Mouse (Mus musculus) left cerebral cortex, adult 11 months (tissue): ENCODE measurements around the gene Srpk3.
"Not testable (repeated sequence)": the region's sequence is repeated elsewhere in the genome, so short reads cannot be mapped to it uniquely, and the experiment has no call there.

ENCODE experiments used
- DNase-seq: peaks from one replicate; pipeline ENCODE4 v3.0.0; 2022; ENCODE audit warnings: low spot score

The Srpk3 gene

DNA sequence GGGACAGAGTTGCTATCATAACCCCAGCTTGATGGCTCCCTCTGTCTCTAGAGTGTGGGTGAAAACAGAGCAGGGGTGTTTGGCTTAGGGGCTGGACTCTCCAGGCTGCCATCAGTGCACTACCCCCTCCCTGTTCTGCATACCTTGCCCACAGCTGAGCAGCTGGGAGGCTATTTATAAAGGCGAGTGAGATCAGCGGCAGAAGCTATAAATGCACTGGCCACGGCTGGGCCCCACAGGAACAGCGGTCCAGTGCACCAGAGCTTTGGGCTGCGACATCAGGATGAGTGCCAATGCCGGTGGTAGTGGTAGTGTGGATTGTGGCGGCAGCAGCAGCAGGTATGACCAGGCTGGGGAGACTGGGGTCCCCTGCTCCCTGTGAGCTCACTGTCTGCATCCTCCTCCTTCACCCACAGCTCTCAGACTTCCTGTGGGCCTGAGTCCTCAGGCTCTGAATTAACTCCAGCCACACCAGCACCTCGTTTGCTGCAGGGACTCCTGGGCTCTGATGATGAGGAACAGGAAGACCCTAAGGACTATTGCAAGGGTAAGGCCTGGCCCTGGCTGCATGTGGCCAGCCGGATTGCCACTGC is at the start of gene Srpk3:
Gene Srpk3 (plus strand): TSS at position 238 of the 593 bp plus-strand sequence.
- no peak for DNase-seq

DNA sequence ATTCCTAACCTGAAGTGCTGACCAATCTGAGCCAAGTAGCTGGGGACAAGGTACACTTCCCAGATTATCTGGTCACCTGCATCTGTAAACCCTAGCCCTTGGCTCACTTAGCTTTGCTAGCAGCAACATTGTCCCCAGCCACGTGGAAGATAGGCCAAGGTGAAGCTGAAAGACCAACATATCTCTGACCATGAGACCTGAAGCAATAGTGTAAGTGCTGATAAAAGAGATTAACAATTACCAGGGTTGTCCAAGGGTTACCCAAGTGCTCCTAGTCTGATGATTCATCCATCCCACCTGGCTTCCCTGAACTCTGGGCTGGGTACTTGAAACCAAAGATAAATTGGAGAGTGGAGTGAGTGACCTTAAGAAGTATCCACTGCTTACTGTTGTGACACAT is 43.3 kb upstream of the Srpk3 start:
- no peak for DNase-seq

GRCm38 (mm10) chrX:73738155-73738554 is 36.0 kb upstream of the Srpk3 start:
- DNase-seq, result no peak

DNA sequence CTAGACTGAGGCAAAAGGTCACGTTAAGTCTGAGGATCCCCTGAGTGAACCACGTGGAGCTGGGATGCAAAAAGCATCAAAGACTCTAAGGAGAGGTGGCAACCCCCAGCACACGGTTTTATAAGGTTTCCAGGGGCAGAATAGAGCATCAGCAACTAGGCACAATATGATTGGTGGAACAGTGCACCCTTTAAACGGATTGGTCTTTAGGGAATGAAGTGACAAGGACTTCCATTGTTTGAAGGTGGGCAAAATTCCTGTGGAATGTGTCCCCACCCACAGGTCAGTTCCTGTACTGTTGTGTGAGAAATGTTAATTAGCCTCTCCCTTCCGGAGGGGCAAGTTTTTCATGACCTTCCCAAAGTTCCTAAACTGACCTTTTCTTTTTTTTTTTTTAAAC is 35.1 kb upstream of the Srpk3 start:
- no peak for DNase-seq

- not testable (repeated sequence) for DNase-seq
Measured at GRCm38 (mm10) chrX:73739841-73740240, 34.4 kb upstream of the Srpk3 start.

DNA sequence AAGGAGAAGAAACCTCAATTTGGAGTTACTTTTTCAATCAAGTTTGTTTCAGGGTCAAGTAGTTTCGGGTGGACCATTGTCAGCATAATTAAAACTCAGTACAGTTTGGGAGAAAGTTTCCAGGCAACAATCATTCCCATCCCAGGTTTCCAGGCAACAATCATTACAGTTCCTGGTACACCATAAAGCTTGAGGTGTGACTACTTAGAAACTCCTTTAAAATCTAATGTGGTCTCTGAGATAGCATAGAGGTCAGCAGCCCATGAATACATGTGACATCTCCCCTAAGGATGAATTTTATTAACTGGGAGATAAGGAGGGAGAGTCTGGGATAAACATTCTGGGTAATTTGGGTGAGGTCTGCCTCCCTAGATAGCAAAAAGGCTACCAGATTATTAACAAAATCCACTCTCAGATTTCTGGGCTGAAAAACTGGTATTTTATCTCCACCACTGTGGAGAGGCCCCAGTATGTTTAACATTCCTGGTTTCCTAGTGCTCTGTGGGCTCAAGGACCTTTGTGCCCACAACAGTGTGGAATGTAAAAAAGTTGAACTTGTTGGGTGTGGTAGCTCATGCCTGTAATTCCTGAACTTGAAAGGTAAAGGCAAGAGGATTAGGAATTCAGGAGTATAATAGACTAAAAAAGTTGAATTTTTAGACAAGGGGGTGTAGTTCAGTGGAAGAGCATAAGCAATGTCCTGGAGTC is 29.3 kb upstream of the Srpk3 start:
- DNase-seq, result no peak

- DNase-seq, result no peak
Measured at GRCm38 (mm10) chrX:73748977-73749376, 25.2 kb upstream of the Srpk3 start.

- no peak for DNase-seq
Measured at GRCm38 (mm10) chrX:73756334-73757140, 17.7 kb upstream of the Srpk3 start, which contains the start of gene Plxnb3. Gene Plxnb3, plus strand, starts transcription at chrX:73757090.

DNA sequence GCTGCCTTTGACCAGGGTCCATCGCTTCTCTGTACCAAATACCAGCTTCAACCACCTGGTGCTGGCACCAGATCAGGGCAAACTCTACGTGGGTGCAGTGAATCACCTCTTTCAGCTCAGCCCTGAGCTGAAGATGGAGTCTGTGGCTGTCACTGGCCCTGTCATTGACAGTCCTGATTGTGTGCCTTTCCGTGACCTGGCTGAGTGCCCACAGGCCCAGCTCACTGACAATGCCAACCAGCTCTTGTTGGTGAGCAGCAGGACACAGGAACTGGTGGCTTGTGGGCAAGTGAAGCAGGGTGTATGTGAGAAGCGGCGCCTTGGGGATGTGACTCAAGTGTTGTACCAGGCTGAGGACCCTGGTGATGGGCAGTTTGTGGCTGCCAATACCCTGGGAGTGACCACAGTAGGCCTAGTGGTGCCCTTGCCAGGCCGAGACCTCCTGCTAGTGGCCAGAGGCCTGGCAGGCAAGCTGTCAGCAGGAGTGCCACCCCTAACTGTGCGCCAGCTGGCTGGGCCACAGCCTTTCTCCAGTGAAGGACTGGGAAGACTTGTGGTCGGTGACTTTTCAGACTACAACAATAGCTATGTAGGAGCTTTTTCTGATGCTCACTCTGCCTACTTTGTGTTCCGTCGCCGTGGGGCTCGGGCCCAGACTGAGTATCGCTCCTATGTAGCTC is 15.5 kb upstream of the Srpk3 start:
- no peak for DNase-seq

GRCm38 (mm10) chrX:73765311-73765710 is 8.9 kb upstream of the Srpk3 start:
- DNase-seq, result no peak

DNA sequence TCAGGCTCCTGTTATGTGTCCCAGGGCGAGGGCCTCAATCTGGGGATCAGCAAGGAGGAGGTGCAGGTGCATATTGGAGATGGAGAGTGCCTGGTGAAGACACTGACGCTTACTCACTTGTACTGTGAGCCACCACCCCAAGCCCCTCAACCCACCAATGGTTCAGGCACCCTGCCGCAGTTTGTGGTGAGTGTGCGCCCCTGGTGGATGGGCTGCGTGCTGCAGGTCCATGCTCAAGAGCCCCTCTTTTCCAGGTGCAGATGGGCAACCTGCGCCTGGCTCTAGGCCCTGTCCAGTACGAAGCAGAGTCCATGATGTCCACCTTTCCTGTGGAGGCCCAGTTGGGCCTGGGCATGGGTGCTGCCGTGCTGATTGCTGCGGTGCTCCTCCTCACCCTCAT is 6.9 kb upstream of the Srpk3 start:
- DNase-seq, result no peak

GRCm38 (mm10) chrX:73774802-73775483 is 738 bp downstream of the Srpk3 start:
- DNase-seq, result no peak

DNA sequence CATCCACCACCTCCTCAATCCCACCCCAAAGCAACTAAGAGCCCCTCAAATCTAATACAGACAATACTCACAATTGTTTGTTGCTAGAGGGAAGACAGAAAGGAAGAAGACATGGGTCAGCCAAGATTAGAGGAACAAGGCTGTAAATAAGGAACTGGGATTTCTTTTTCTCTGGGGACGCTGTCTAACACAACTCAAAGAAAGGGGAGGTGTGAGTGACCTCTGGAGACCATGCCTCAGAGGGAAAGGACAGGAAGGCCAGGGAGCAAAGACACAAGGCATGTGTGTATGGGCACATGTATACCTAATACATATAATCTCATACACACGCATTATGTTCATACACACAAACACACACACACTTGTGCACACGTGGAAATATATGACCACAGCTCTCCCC is 8.0 kb downstream of the Srpk3 start:
- DNase-seq, result no peak

DNA sequence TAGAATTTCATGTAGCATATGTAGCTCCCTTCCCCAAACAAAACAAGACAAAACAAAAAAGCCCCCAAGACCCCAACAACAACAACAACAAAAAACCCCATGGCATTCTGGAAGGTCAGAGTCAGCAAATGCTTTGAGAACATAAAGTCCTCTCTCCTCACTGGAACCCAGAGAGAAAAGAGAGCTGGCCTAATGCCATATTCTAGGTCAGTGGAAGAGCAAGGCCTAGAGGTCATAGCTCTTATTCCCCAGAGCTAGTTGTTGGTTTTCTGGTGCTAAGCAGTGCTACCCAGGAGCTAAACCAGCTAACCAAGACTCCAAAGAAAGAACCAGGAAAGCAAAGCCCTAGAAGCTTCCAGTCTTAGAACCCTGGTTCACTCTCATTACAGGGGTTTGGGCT is 11.5 kb downstream of the Srpk3 start:
- DNase-seq, result no peak

DNA sequence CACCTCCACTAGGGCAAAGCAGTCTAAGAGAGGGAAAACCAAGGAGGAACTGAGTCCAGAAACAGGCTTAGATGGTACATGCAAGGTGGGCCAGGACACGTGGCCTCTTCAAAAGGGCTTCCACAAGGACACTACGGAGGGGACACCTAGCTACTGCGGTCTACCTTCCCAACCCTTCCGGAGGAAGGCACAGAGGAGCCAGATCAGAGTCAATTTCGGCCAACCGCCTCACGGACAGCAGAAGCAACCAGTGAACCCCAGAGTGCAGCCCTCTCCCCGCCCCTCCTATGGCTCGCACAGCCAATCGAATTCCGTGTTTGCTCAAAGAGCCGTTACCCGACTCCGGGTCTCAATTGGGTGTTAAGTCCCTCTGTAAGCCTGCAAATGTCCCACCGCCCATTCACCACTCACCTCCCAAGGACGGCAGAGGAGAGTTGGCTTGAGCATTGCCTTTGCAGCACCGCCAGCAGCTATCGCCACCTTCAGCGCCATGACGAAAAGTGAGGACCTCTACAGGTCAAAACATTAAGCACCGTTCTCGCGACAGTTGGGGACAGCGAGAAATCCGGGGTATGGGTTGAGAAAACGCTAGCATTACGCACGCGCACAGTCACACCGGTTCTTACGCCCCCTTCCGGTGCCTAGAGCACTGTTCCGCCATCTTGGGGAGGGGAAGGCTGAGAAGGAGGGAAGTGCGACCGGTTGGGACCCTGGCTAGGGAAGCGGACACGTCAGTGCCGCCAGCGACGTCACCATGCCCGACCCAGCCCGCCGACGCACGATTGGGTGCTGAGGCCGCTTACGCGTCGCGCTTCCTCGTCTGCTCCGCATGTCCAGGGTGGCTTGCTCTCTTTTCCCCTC is 12.4 kb downstream of the Srpk3 start, which contains the start of the genes Idh3g and Ssr4:
Gene Idh3g (minus strand): TSS at position 534 of the 861 bp plus-strand sequence.
Gene Ssr4 (plus strand): TSS at position 665 of the 861 bp plus-strand sequence.
- peak; percentile 90 for DNase-seq

DNA sequence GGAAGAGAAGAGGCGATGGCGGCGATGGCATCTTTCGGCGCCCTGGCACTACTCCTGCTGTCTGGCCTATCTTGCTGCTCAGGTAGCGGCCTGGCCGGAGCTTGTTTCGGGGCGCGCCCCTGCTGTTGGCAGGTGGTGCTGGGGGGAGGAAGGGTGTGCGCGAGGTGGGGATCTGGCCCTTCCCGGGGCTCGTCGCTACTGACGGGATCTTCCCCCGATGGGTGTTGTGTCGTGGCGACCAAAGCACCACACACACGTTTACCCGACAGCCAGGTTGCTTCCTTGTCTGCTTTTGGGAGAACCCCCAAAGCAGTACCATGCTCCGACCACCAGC is 13.0 kb downstream of the Srpk3 start:
- DNase-seq, result no peak

DNA sequence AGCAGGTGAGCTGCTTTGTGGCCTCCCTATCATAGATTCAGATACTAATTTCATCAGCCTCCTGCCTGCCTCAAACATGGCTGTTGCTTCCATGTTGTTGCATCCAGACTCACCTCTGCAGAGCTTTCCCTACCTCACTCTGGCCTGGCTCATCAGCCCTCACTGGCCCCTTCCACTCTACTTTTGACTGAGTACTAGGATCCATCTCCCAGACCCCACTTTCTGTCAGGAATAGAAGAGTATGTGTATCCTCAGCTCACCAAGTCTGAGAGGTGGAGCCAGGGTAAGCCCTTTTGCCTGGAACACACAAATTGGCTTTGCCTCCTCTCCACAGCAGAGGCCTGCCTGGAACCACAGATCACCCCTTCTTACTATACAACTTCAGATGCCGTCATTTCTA is 14.3 kb downstream of the Srpk3 start:
- no peak for DNase-seq

- DNase-seq, result no peak
Measured at GRCm38 (mm10) chrX:73793039-73793438, 18.8 kb downstream of the Srpk3 start.

GRCm38 (mm10) chrX:73793505-73793904 is 19.3 kb downstream of the Srpk3 start:
- DNase-seq, result no peak

DNA sequence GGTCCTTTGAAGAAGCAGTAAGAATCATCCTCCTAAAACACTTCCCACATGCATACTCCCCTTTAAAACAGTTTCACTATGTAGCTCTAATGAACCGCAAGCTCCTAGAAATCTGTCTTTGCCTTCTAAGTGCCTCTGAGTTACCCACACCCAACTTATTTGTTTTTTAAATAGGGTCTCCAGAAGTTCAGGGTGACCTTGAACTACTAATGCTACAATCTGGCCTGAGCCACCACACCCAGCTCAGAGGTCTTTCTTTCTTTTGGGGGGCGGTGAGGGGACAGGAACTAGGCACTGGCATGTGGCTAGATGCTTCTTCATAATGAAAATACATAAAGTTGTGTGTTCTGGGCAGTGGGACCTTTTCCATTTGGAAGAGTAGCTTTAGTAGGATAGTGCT is 23.3 kb downstream of the Srpk3 start:
- no peak for DNase-seq

DNA sequence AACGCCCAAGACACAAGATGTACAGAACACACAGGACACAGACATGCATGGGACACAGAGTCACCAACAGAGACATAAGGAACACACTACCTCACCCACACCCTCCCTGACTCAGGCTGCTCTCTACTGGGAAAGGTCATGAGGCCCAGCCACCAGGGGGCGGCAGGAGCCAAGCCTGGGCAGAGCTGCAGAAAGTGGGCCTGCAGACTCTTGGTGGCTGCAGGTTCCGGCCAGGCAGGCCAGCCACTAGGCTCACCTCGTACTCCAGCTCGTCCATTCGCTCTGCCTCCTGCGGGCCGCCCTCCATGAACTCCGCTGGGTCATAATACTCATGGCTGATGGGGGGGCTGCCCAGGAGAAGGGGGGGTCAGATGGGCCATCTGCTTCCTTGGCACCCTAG is 24.3 kb downstream of the Srpk3 start:
- DNase-seq, result peak; percentile 47
